Mouse (Mus musculus) myocyte (in vitro differentiated cells): ENCODE measurements around the gene Mycn. TPM values are rescaled to one million over a fixed set of nuclear protein-coding genes. Genes with fewer than 3 reads are reported as not detected.

Experiments used
- H3K27me3 ChIP-seq: one replicate; pipeline ENCODE4 v1.6.1; 2011; ENCODE audit not compliant: control insufficient read depth, insufficient read depth, insufficient read length
- H3K36me3 ChIP-seq: one replicate; pipeline ENCODE4 v1.6.1; 2011; ENCODE audit not compliant: control insufficient read depth, insufficient read depth
- H3K4me2 ChIP-seq: one replicate; pipeline ENCODE4 v1.6.1; 2011; ENCODE audit warnings: low read depth, control low read depth
- H3K4me3 ChIP-seq: one replicate; pipeline ENCODE4 v1.5.1; 2011; ENCODE audit warnings: mild to moderate bottlenecking, control low read depth, moderate library complexity
- H3K79me2 ChIP-seq: one replicate; pipeline ENCODE4 v1.6.1; 2011; ENCODE audit not compliant: control insufficient read depth, insufficient read depth
- H3ac ChIP-seq: one replicate; pipeline ENCODE4 v1.6.1; 2011; ENCODE audit not compliant: control insufficient read depth, insufficient read length
- CEBPB ChIP-seq: IDR thresholded peaks from 2 replicates; pipeline ENCODE4 v1.6.1; 2011; ENCODE audit warnings: mild to moderate bottlenecking, moderate library complexity; ENCODE audit not compliant: poor library complexity, insufficient read depth, severe bottlenecking
- E2F4 ChIP-seq: IDR thresholded peaks from one replicate; pipeline ENCODE4 v1.6.1; 2011; ENCODE audit warnings: mild to moderate bottlenecking, control low read depth, moderate library complexity; ENCODE audit not compliant: insufficient read depth
- MAX ChIP-seq: IDR thresholded peaks from one replicate; pipeline ENCODE4 v1.6.1; 2011; ENCODE audit warnings: low read depth, mild to moderate bottlenecking, control low read depth
- MYOD1 ChIP-seq, 3 experiments: IDR thresholded peaks; one replicate each; pipeline ENCODE4 v1.6.1; 2011; ENCODE audit warnings: control low read depth in 2 of 3, low read depth in 2 of 3, mild to moderate bottlenecking in 2 of 3, moderate library complexity in 1 of 3; ENCODE audit not compliant: insufficient read length in 2 of 3, control insufficient read depth in 1 of 3
- MYOG ChIP-seq, 3 experiments: IDR thresholded peaks; one replicate each; pipeline ENCODE4 v1.6.1; 2011; ENCODE audit warnings: control low read depth in 2 of 3, low read depth in 2 of 3, mild to moderate bottlenecking in 2 of 3; ENCODE audit not compliant: insufficient read length in 2 of 3, control insufficient read depth in 1 of 3, insufficient read depth in 1 of 3
- POLR2A ChIP-seq: IDR thresholded peaks from one replicate; pipeline ENCODE4 v1.6.1; 2011; ENCODE audit warnings: low read depth, mild to moderate bottlenecking, control low read depth, moderate library complexity; ENCODE audit not compliant: insufficient read length
- POLR2AphosphoS2 ChIP-seq: IDR thresholded peaks from one replicate; pipeline ENCODE4 v1.6.1; 2011; ENCODE audit warnings: low read depth, control low read depth; ENCODE audit not compliant: insufficient read length
- REST ChIP-seq: IDR thresholded peaks from one replicate; pipeline ENCODE4 v1.6.1; 2011; ENCODE audit warnings: mild to moderate bottlenecking, control low read depth, moderate library complexity; ENCODE audit not compliant: insufficient read depth, insufficient read length
- SRF ChIP-seq: IDR thresholded peaks from one replicate; pipeline ENCODE4 v1.6.1; 2011; ENCODE audit warnings: low read depth; ENCODE audit not compliant: control insufficient read depth, insufficient read length
- TCF12 ChIP-seq: IDR thresholded peaks from one replicate; pipeline ENCODE4 v1.6.1; 2011; ENCODE audit warnings: mild to moderate bottlenecking, control low read depth; ENCODE audit not compliant: poor library complexity, insufficient read depth, severe bottlenecking
- TCF3 ChIP-seq: IDR thresholded peaks from one replicate; pipeline ENCODE4 v1.6.1; 2011; ENCODE audit warnings: low read depth, control low read depth; ENCODE audit not compliant: insufficient read length
- USF1 ChIP-seq: IDR thresholded peaks from one replicate; pipeline ENCODE4 v1.6.1; 2011; ENCODE audit warnings: low read depth, mild to moderate bottlenecking, control low read depth, moderate library complexity
- polyA plus RNA-seq: library from polyadenylated mRNA; unstranded; fragments of >200 nt; fragmentation: generic; extraction: Trizol; gene quantifications from one replicate; pipeline ENCODE4 v1.2.1, GENCODE M21; 2012; ENCODE audit warnings: missing spikeins

Mycn gene
- 0.12 TPM for polyA plus RNA-seq

- no peaks in the 10 kb centered on the region for H3K79me2 ChIP-seq
- peak within 1 kb of the TSS; percentile 84 for H3K4me2 ChIP-seq
- no peak within 1 kb of the TSS for H3ac ChIP-seq
- H3K4me3 ChIP-seq = peak within 1 kb of the TSS; percentile 24
- TF ChIP-seq MYOD1 (IDR thresholded peaks at IDR 0.05; ENCODE audit: control insufficient read depth in 1 of 3, insufficient read length in 2 of 3, low read depth in 2 of 3) (no peak), POLR2AphosphoS2 (no peak), REST (no peak), TCF3 (no peak), SRF (no peak), POLR2A (no peak), MYOG (IDR thresholded peaks at IDR 0.05; ENCODE audit: control insufficient read depth in 1 of 3, insufficient read depth in 1 of 3, insufficient read length in 2 of 3, low read depth in 2 of 3) (no peak), CEBPB (no peak), E2F4 (no peak), USF1 (no peak), MAX (no peak), TCF12 (no peak)
- H3K27me3 ChIP-seq = peaks cover 6% of the 10 kb centered on the region
- H3K36me3 ChIP-seq = no peaks in the 10 kb centered on the region
These were observed at the start of gene Mycn for GRCm38 (mm10) chr12:12941661-12942363. Mycn (minus strand) TSS chr12:12941914.

DNA sequence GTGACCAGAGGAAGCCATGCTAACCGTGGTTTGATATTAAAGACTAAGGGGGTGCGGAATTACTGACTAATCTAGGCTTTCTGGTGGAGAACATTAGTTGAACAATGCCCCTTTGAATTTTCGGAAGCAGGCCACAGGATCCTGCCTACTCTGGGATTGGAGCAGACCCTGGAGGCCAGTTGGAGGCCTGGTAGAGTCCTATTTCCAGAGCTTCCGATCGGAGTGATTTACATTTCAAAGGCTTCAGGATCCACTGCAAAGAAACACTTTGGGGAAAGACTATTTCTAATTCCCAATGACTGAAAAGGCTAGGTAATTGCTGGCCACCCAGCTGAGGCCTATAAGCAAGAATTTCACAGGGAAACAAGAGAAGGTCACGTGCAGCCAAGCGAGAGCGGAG, 45.7 kb upstream of the Mycn start:
- H3ac ChIP-seq = no peak overlapping the region
- H3K36me3 ChIP-seq = no peaks in the 10 kb centered on the region
- H3K27me3 ChIP-seq = no peaks in the 10 kb centered on the region
- no peaks in the 10 kb centered on the region for H3K79me2 ChIP-seq
- TF ChIP-seq POLR2AphosphoS2 (no peak), E2F4 (no peak), TCF12 (no peak), MAX (no peak), POLR2A (no peak), SRF (no peak), MYOD1 (IDR thresholded peaks at IDR 0.05; ENCODE audit: control insufficient read depth in 1 of 3, insufficient read length in 2 of 3, low read depth in 2 of 3) (no peak), TCF3 (no peak), USF1 (no peak), REST (no peak), MYOG (IDR thresholded peaks at IDR 0.05; ENCODE audit: control insufficient read depth in 1 of 3, insufficient read depth in 1 of 3, insufficient read length in 2 of 3, low read depth in 2 of 3) (no peak), CEBPB (no peak)
- no peak overlapping the region for H3K4me3 ChIP-seq
- H3K4me2 ChIP-seq = no peak overlapping the region

- Histone ChIP-seq H3ac (no peak overlapping the region), H3K4me3 (no peak overlapping the region), H3K36me3 (no peaks in the 10 kb centered on the region), H3K4me2 (no peak overlapping the region), H3K79me2 (no peaks in the 10 kb centered on the region), H3K27me3 (no peaks in the 10 kb centered on the region)
- TF ChIP-seq REST = no peak
- no peak for TF ChIP-seq TCF3
These were observed 45.0 kb upstream of the Mycn start for GRCm38 (mm10) chr12:12986612-12987206.

- Histone ChIP-seq H3ac (no peak overlapping the region), H3K79me2 (no peaks in the 10 kb centered on the region), H3K4me2 (no peak overlapping the region), H3K27me3 (no peaks in the 10 kb centered on the region), H3K4me3 (no peak overlapping the region), H3K36me3 (no peaks in the 10 kb centered on the region)
- TF ChIP-seq E2F4 = no peak
- TF ChIP-seq MYOG (IDR thresholded peaks at IDR 0.05; ENCODE audit: control insufficient read depth in 1 of 3, insufficient read depth in 1 of 3, insufficient read length in 2 of 3, low read depth in 2 of 3) = no peak
- no peak for TF ChIP-seq POLR2A
- no peak for TF ChIP-seq USF1
- no peak for TF ChIP-seq REST
- TF ChIP-seq MAX = no peak
These were observed 41.3 kb upstream of the Mycn start for GRCm38 (mm10) chr12:12983032-12983431.

DNA sequence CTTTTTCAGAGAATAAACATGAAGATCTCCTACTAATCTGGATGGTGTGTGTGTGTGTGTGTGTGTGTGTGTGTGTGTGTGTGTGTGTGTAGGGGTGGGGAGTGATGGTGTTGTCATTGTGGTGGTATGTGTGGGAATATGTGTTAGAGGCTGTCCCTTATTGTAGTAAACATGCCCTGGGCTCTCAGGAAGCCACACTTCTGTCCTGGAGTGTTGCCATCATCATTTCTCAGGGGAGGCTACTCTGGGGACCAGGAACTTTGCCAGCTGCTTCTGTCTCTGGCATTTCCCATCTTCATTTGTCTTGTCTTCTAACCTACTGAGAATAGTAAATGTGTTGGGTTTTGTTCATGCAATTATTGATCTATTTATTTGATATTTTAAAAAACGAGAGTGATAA, 33.7 kb upstream of the Mycn start:
- Histone ChIP-seq H3K4me2 (no peak overlapping the region), H3K27me3 (no peaks in the 10 kb centered on the region), H3ac (no peak overlapping the region), H3K36me3 (no peaks in the 10 kb centered on the region), H3K79me2 (no peaks in the 10 kb centered on the region), H3K4me3 (no peak overlapping the region)
- TF ChIP-seq POLR2A (no peak), MAX (no peak), REST (no peak), TCF3 (no peak), TCF12 (no peak), USF1 (no peak), POLR2AphosphoS2 (no peak), MYOG (IDR thresholded peaks at IDR 0.05; ENCODE audit: control insufficient read depth in 1 of 3, insufficient read depth in 1 of 3, insufficient read length in 2 of 3, low read depth in 2 of 3) (no peak), CEBPB (no peak), SRF (no peak), MYOD1 (IDR thresholded peaks at IDR 0.05; ENCODE audit: control insufficient read depth in 1 of 3, insufficient read length in 2 of 3, low read depth in 2 of 3) (no peak), E2F4 (no peak)
